Mouse (Mus musculus): ENCODE measurements around the gene Nlgn2. TPM values are rescaled to one million over a fixed set of nuclear protein-coding genes. Genes with fewer than 3 reads are reported as not detected.
"Not testable (repeated sequence)": the region's sequence is repeated elsewhere in the genome, so short reads cannot be mapped to it uniquely, and the experiment has no call there.

Nlgn2 gene
- polyA plus RNA-seq, 1 experiment from 2014 or later = 31.3 TPM

GRCm38 (mm10) chr11:69870289-69871069 is 32.9 kb upstream of the Nlgn2 start:
- Histone ChIP-seq H3K4me2 (ENCODE audit: low read depth, low read length) (no peak overlapping the region), H3K9ac (replicated peaks; ENCODE audit: low read depth, low read length) (no peak overlapping the region), H3K9me3 (ENCODE audit: control insufficient read depth, low read length) (no peaks in the 10 kb centered on the region), H3K27ac (ENCODE audit: low read depth, low read length) (no peak overlapping the region), H3K4me1 (ENCODE audit: control insufficient read depth, insufficient read depth, low read length) (no peaks in the 10 kb centered on the region), H3K27me3 (ENCODE audit: control insufficient read depth, insufficient read depth, low read length) (no peaks in the 10 kb centered on the region), H3K4me3 (ENCODE audit: low read depth, low read length) (no peak overlapping the region), H3K36me3 (ENCODE audit: control insufficient read depth, insufficient read depth, low read length) (no peaks in the 10 kb centered on the region)
- no peak for ATAC-seq (ENCODE audit: low read depth)
- 88% methylated on average over 2 of the region's 2 CpGs for WGBS

GRCm38 (mm10) chr11:69867335-69867734 is 29.8 kb upstream of the Nlgn2 start:
- no peak overlapping the region for H3K4me2 ChIP-seq (ENCODE audit: low read depth, low read length)
- no peak overlapping the region for H3K4me3 ChIP-seq (ENCODE audit: low read depth, low read length)
- no peak overlapping the region for H3K27ac ChIP-seq (ENCODE audit: low read depth, low read length)
- no peak overlapping the region for H3K9ac ChIP-seq (replicated peaks; ENCODE audit: low read depth, low read length)
- H3K27me3 ChIP-seq (ENCODE audit: control insufficient read depth, insufficient read depth, low read length) = no peaks in the 10 kb centered on the region
- H3K36me3 ChIP-seq (ENCODE audit: control insufficient read depth, insufficient read depth, low read length) = no peaks in the 10 kb centered on the region
- WGBS = 68% methylated on average over 9 of the region's 9 CpGs
- ATAC-seq (ENCODE audit: low read depth) = no peak
- no peaks in the 10 kb centered on the region for H3K9me3 ChIP-seq (ENCODE audit: control insufficient read depth, low read length)
- H3K4me1 ChIP-seq (ENCODE audit: control insufficient read depth, insufficient read depth, low read length) = no peaks in the 10 kb centered on the region

GRCm38 (mm10) chr11:69865561-69865960 is 28.0 kb upstream of the Nlgn2 start:
- ATAC-seq (ENCODE audit: low read depth) = no peak
- H3K9me3 ChIP-seq (ENCODE audit: control insufficient read depth, low read length) = no peaks in the 10 kb centered on the region
- no peak overlapping the region for H3K4me3 ChIP-seq (ENCODE audit: low read depth, low read length)
- no peak overlapping the region for H3K9ac ChIP-seq (replicated peaks; ENCODE audit: low read depth, low read length)
- no peak overlapping the region for H3K27ac ChIP-seq (ENCODE audit: low read depth, low read length)
- no peaks in the 10 kb centered on the region for H3K27me3 ChIP-seq (ENCODE audit: control insufficient read depth, insufficient read depth, low read length)
- H3K4me2 ChIP-seq (ENCODE audit: low read depth, low read length) = no peak overlapping the region
- H3K36me3 ChIP-seq (ENCODE audit: control insufficient read depth, insufficient read depth, low read length) = no peaks in the 10 kb centered on the region
- WGBS = 78% methylated on average over 9 of the region's 9 CpGs
- H3K4me1 ChIP-seq (ENCODE audit: control insufficient read depth, insufficient read depth, low read length) = no peaks in the 10 kb centered on the region

GRCm38 (mm10) chr11:69864138-69864860 is 26.7 kb upstream of the Nlgn2 start:
- no peak overlapping the region for H3K4me2 ChIP-seq (ENCODE audit: low read depth, low read length)
- H3K36me3 ChIP-seq (ENCODE audit: control insufficient read depth, insufficient read depth, low read length) = no peaks in the 10 kb centered on the region
- H3K27ac ChIP-seq (ENCODE audit: low read depth, low read length) = no peak overlapping the region
- H3K9ac ChIP-seq (replicated peaks; ENCODE audit: low read depth, low read length) = no peak overlapping the region
- H3K27me3 ChIP-seq (ENCODE audit: control insufficient read depth, insufficient read depth, low read length) = 0 out of 2 replicates have a peak, but pooled peaks cover under 1% of the 10 kb centered on the region
- H3K9me3 ChIP-seq (ENCODE audit: control insufficient read depth, low read length) = no peaks in the 10 kb centered on the region
- no peaks in the 10 kb centered on the region for H3K4me1 ChIP-seq (ENCODE audit: control insufficient read depth, insufficient read depth, low read length)
- ATAC-seq (ENCODE audit: low read depth) = no peak
- WGBS = 46% methylated on average over 8 of the region's 8 CpGs
- H3K4me3 ChIP-seq (ENCODE audit: low read depth, low read length) = no peak overlapping the region

- not testable (repeated sequence) for ATAC-seq (ENCODE audit: low read depth); H3K36me3 ChIP-seq (ENCODE audit: control insufficient read depth, insufficient read depth, low read length); H3K4me1 ChIP-seq (ENCODE audit: control insufficient read depth, insufficient read depth, low read length); H3K27me3 ChIP-seq (ENCODE audit: control insufficient read depth, insufficient read depth, low read length); H3K9me3 ChIP-seq (ENCODE audit: control insufficient read depth, low read length); H3K4me3 ChIP-seq (ENCODE audit: low read depth, low read length); H3K9ac ChIP-seq (replicated peaks; ENCODE audit: low read depth, low read length); H3K4me2 ChIP-seq (ENCODE audit: low read depth, low read length); H3K27ac ChIP-seq (ENCODE audit: low read depth, low read length)
- 68% methylated on average over 3 of the region's 3 CpGs for WGBS
These were observed 26.1 kb upstream of the Nlgn2 start for GRCm38 (mm10) chr11:69863729-69864128.

GRCm38 (mm10) chr11:69858113-69858998 is 20.8 kb upstream of the Nlgn2 start, which contains the start of gene Tnk1:
Gene Tnk1 (minus strand): TSS chr11:69858730.
- Histone ChIP-seq H3K36me3 (ENCODE audit: control insufficient read depth, insufficient read depth, low read length) (no peaks in the 10 kb centered on the region), H3K4me3 (ENCODE audit: low read depth, low read length) (no peak within 1 kb of the TSS), H3K4me2 (ENCODE audit: low read depth, low read length) (no peak within 1 kb of the TSS), H3K27ac (ENCODE audit: low read depth, low read length) (no peak within 1 kb of the TSS), H3K27me3 (ENCODE audit: control insufficient read depth, insufficient read depth, low read length) (peaks cover 10% of the 10 kb centered on the region; the same call in 1 of the 2 replicates), H3K4me1 (ENCODE audit: control insufficient read depth, insufficient read depth, low read length) (no peaks in the 10 kb centered on the region), H3K9ac (replicated peaks; ENCODE audit: low read depth, low read length) (no peak within 1 kb of the TSS), H3K9me3 (ENCODE audit: control insufficient read depth, low read length) (no peaks in the 10 kb centered on the region)
- WGBS = 19% methylated on average over 30 of the region's 30 CpGs
- ATAC-seq (ENCODE audit: low read depth) = no peak

- Histone ChIP-seq H3K4me1 (ENCODE audit: control insufficient read depth, insufficient read depth, low read length) (0 out of 2 replicates have a peak, but pooled peaks cover 2% of the 10 kb centered on the region), H3K4me2 (ENCODE audit: low read depth, low read length) (no peak overlapping the region), H3K36me3 (ENCODE audit: control insufficient read depth, insufficient read depth, low read length) (peaks cover 8% of the 10 kb centered on the region; the same call in 1 of the 2 replicates), H3K27ac (ENCODE audit: low read depth, low read length) (no peak overlapping the region), H3K27me3 (ENCODE audit: control insufficient read depth, insufficient read depth, low read length) (peaks cover 10% of the 10 kb centered on the region; the same call in 1 of the 2 replicates), H3K9me3 (ENCODE audit: control insufficient read depth, low read length) (no peaks in the 10 kb centered on the region), H3K9ac (replicated peaks; ENCODE audit: low read depth, low read length) (no peak overlapping the region), H3K4me3 (ENCODE audit: low read depth, low read length) (no peak overlapping the region)
- WGBS = 24% methylated on average over 16 of the region's 16 CpGs
- ATAC-seq (ENCODE audit: low read depth) = peak; percentile 66; the same call in 1 of the 2 replicates
These were observed 17.8 kb upstream of the Nlgn2 start for GRCm38 (mm10) chr11:69855347-69855746.

- H3K9ac ChIP-seq (replicated peaks; ENCODE audit: low read depth, low read length) = no peak overlapping the region
- ATAC-seq (ENCODE audit: low read depth) = no peak
- H3K4me1 ChIP-seq (ENCODE audit: control insufficient read depth, insufficient read depth, low read length) = 0 out of 2 replicates have a peak, but pooled peaks cover 2% of the 10 kb centered on the region
- no peak overlapping the region for H3K4me3 ChIP-seq (ENCODE audit: low read depth, low read length)
- WGBS = 88% methylated on average over 10 of the region's 10 CpGs
- H3K27me3 ChIP-seq (ENCODE audit: control insufficient read depth, insufficient read depth, low read length) = peaks cover 10% of the 10 kb centered on the region; the same call in 1 of the 2 replicates
- no peak overlapping the region for H3K4me2 ChIP-seq (ENCODE audit: low read depth, low read length)
- H3K27ac ChIP-seq (ENCODE audit: low read depth, low read length) = no peak overlapping the region
- no peaks in the 10 kb centered on the region for H3K9me3 ChIP-seq (ENCODE audit: control insufficient read depth, low read length)
- H3K36me3 ChIP-seq (ENCODE audit: control insufficient read depth, insufficient read depth, low read length) = peaks cover 9% of the 10 kb centered on the region; the same call in 1 of the 2 replicates
These were observed 17.1 kb upstream of the Nlgn2 start for GRCm38 (mm10) chr11:69854680-69855079.
